Mouse (Mus musculus) hindbrain, embryonic 11.5 days (tissue): ENCODE results near the gene Slitrk5. TPM values are rescaled to one million over a fixed set of nuclear protein-coding genes. Genes with fewer than 3 reads are reported as not detected.
"Not testable (repeated sequence)": the region's sequence is repeated elsewhere in the genome, so short reads cannot be mapped to it uniquely, and the experiment has no call there.

Experiments used
- ATAC-seq: fragments of 200-750 bp; cut with Nextera tagmentation; 2 replicates; pipeline ENCODE4 v1.8.0; 2017; ENCODE audit warnings: mild to moderate bottlenecking, moderate TSS enrichment, moderate library complexity; ENCODE audit not compliant: low FRiP score
- DNase-seq: peaks from one replicate; pipeline ENCODE4 v3.0.0-alpha.2; 2015; ENCODE audit warnings: low spot score
- H3K27ac ChIP-seq: fragments of 300-500 bp; sonication (generic); 2 replicates; pipeline ENCODE4 v1.5.1; 2014; ENCODE audit warnings: mild to moderate bottlenecking, low read depth, low read length
- H3K27me3 ChIP-seq: fragments of 300-500 bp; sonication (generic); 2 replicates; pipeline ENCODE4 v1.6.1; 2014; ENCODE audit warnings: mild to moderate bottlenecking, low read length, moderate library complexity, mixed read lengths; ENCODE audit not compliant: control insufficient read depth, insufficient read depth
- H3K36me3 ChIP-seq: fragments of 300-500 bp; sonication (generic); 2 replicates; pipeline ENCODE4 v1.6.1; 2014; ENCODE audit warnings: mild to moderate bottlenecking, low read length, moderate library complexity, mixed read lengths; ENCODE audit not compliant: control insufficient read depth, insufficient read depth
- H3K4me1 ChIP-seq: fragments of 300-500 bp; sonication (generic); replicated peaks from 2 replicates; pipeline ENCODE4 v1.6.1; 2014; ENCODE audit warnings: low read length, mixed read lengths; ENCODE audit not compliant: control insufficient read depth, insufficient read depth
- H3K4me2 ChIP-seq: fragments of 300-500 bp; sonication (generic); replicated peaks from 2 replicates; pipeline ENCODE4 v1.6.1; 2014; ENCODE audit warnings: mild to moderate bottlenecking, low read depth, low read length
- H3K4me3 ChIP-seq: fragments of 300-500 bp; sonication (generic); 2 replicates; pipeline ENCODE4 v1.5.1; 2014; ENCODE audit warnings: low read depth, low read length
- H3K9ac ChIP-seq: fragments of 300-500 bp; sonication (generic); 2 replicates; pipeline ENCODE4 v1.6.1; 2014; ENCODE audit warnings: low read depth, low read length
- H3K9me3 ChIP-seq: fragments of 300-500 bp; sonication (generic); 2 replicates; pipeline ENCODE4 v1.6.1; 2016; ENCODE audit warnings: low read length; ENCODE audit not compliant: control insufficient read depth
- WGBS: fragments of 180-500 bp; shearing (Covaris S2); extraction: QIAGEN DNeasy Blood & Tissue Kit; methylation state at CpG from one replicate; pipeline ENCODE4 v1.1.7; 2014; 5-methylcytosine and 5-hydroxymethylcytosine counted together
- polyA plus RNA-seq: library from polyadenylated mRNA; unstranded; fragments of >200 nt; fragmentation: Nextera tagmentation; extraction: Ambion mirVana; gene quantifications from 2 replicates; pipeline ENCODE4 v1.2.1, GENCODE M21; 2014

Gene Slitrk5
- polyA plus RNA-seq, 1 experiment from 2014 or later = 13.8 TPM

DNA sequence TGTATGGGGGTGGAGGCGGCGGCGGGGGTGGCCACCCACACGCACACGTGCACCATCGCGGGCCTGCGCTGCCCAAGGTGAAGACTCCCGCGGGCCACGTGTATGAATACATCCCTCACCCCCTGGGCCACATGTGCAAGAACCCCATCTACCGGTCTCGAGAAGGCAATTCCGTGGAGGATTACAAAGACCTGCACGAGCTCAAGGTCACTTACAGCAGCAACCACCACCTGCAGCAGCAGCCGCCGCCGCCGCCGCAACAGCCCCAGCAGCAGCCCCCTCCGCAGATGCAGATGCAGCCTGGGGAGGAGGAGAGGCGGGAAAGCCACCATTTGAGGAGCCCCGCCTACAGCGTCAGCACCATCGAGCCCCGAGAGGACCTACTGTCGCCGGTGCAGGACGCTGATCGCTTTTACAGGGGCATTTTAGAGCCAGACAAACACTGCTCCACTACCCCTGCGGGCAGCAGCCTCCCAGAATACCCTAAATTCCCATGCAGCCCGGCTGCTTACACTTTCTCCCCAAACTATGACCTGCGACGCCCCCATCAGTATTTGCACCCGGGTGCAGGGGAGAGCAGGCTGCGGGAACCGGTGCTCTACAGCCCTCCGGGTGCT is 6.3 kb downstream of the Slitrk5 start:
- no peak overlapping the region for H3K27ac ChIP-seq
- DNase-seq (peak; percentile 62), ATAC-seq (peak; percentile 39)
- H3K9me3 ChIP-seq = no peaks in the 10 kb centered on the region
- H3K4me1 ChIP-seq = 0 out of 2 replicates have a peak, but pooled peaks cover 2% of the 10 kb centered on the region
- peak overlapping the region; percentile 39 for H3K4me3 ChIP-seq
- under 1% methylated on average over 38 of the region's 38 CpGs for WGBS
- peak overlapping the region; percentile 84 for H3K4me2 ChIP-seq
- 0 out of 2 replicates have a peak, but pooled peaks cover 3% of the 10 kb centered on the region for H3K27me3 ChIP-seq
- H3K36me3 ChIP-seq = no peaks in the 10 kb centered on the region
- H3K9ac ChIP-seq = peak overlapping the region; percentile 61

DNA sequence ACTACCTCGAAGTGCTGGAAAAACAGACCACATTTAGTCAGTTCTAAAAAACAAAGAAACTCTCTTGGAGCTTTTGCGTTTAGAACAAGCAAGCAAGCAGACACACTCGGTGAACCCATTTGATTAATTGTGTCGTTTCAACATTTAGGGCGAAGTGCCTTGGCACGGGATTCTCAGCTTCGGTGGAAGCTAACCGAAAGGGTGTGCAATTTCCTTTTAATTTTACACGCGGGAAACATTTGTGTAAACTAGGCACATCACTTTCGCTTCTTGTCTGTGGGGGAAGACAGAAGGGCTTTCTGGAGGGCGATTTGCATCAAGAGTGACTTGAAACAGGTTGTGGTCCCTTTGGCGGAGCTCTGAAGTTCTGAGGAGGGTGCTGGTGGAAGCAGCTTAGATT is 6.9 kb downstream of the Slitrk5 start:
- Histone ChIP-seq H3K4me2 (peak overlapping the region; percentile 84), H3K9ac (peak overlapping the region; percentile 61), H3K27ac (no peak overlapping the region), H3K36me3 (no peaks in the 10 kb centered on the region), H3K27me3 (0 out of 2 replicates have a peak, but pooled peaks cover 3% of the 10 kb centered on the region), H3K4me1 (0 out of 2 replicates have a peak, but pooled peaks cover 2% of the 10 kb centered on the region), H3K4me3 (peak overlapping the region; percentile 39), H3K9me3 (no peaks in the 10 kb centered on the region)
- WGBS = 11% methylated on average over 13 of the region's 13 CpGs
- ATAC-seq (no peak), DNase-seq (peak; percentile 37)

DNA sequence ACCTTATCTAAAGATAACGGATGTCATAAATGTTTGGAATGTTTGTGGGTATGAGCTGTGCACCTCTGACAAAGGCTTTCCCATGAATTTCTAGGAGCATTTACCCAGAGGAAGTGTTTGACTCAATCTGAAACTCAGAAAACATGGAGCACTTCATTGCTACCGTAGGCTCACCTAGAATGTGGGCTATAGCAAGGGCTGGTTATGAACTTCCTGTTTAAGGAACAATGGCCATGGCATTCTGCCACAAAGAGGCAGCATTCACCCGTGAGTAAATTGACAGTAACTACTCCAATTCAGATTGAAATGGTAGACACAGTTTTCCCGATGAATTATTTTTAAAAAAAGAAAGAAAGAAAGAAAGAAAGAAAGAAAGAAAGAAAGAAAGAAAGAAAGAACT is 8.6 kb downstream of the Slitrk5 start:
- no peak overlapping the region for H3K9ac ChIP-seq
- 0 out of 2 replicates have a peak, but pooled peaks cover 3% of the 10 kb centered on the region for H3K27me3 ChIP-seq
- WGBS = 76% methylated on average over 4 of the region's 4 CpGs
- no peak for ATAC-seq
- no peaks in the 10 kb centered on the region for H3K4me1 ChIP-seq
- no peak for DNase-seq
- no peak overlapping the region for H3K4me2 ChIP-seq
- no peaks in the 10 kb centered on the region for H3K9me3 ChIP-seq
- H3K4me3 ChIP-seq = no peak overlapping the region
- no peak overlapping the region for H3K27ac ChIP-seq
- H3K36me3 ChIP-seq = no peaks in the 10 kb centered on the region

DNA sequence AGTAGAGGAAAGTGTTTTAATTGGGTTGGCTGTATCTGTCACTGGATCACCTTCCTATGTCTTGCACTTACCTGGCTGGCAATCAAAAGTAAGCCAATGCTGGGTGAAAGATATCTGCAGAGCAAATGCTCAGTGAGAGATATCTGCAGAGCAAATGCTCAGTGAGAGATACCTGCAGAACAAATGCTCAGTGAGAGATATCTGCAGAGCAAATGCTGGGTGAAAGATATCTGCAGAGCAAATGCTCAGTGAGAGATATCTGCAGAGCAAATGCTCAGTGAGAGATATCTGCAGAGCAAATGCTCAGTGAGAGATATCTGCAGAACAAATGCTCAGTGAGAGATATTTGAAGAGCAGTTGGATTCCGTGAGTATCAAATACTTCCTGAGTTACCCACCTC is 15.2 kb downstream of the Slitrk5 start:
- not testable (repeated sequence) for H3K9me3 ChIP-seq, H3K27ac ChIP-seq, H3K9ac ChIP-seq, H3K4me3 ChIP-seq, ATAC-seq, H3K36me3 ChIP-seq, H3K27me3 ChIP-seq, DNase-seq, H3K4me1 ChIP-seq, H3K4me2 ChIP-seq
- 74% methylated on average over 1 of the region's 1 CpGs for WGBS

DNA sequence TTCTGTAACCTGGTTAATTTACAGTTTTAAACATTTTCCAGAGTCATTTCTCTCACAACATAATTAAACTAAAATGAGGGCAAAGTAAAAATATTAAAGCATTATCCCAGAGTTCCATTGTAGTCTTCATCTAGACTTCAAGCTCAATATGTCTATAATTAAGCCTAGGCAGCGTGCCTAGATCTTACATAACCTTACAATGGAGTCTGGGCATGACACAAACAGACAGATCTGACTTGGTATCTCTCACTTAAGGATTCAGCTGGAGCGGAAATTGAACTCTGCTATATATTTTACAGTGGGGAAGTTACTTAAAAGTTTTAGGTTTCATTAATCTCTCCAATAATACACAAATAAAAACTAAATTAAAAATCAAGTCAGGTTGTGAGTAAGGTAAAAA is 54.9 kb downstream of the Slitrk5 start:
- H3K4me2 ChIP-seq = no peak overlapping the region
- no peak overlapping the region for H3K4me3 ChIP-seq
- H3K9me3 ChIP-seq = no peaks in the 10 kb centered on the region
- 91% methylated on average over 2 of the region's 2 CpGs for WGBS
- no peak for DNase-seq
- H3K36me3 ChIP-seq = no peaks in the 10 kb centered on the region
- H3K27me3 ChIP-seq = no peaks in the 10 kb centered on the region
- H3K4me1 ChIP-seq = no peaks in the 10 kb centered on the region
- no peak for ATAC-seq
- H3K9ac ChIP-seq = no peak overlapping the region
- H3K27ac ChIP-seq = no peak overlapping the region
